Mouse (Mus musculus) hindbrain, embryonic 14.5 days (tissue): Measurements from ENCODE around the gene F11r. TPM values are rescaled to one million over a fixed set of nuclear protein-coding genes. Genes with fewer than 3 reads are reported as not detected.

Experiments
- ATAC-seq: fragments of 200-750 bp; cut with Nextera tagmentation; 2 replicates; pipeline ENCODE4 v1.8.0; 2017; ENCODE audit warnings: moderate number of reproducible peaks, mild to moderate bottlenecking, moderate TSS enrichment, moderate library complexity; ENCODE audit not compliant: low FRiP score
- DNase-seq: peaks from one replicate; pipeline ENCODE4 v3.0.0-alpha.2; 2015; ENCODE audit warnings: low spot score
- H3K27ac ChIP-seq: fragments of 300-500 bp; sonication (generic); 2 replicates; pipeline ENCODE4 v1.5.1; 2014; ENCODE audit warnings: mild to moderate bottlenecking, moderate library complexity
- H3K27me3 ChIP-seq: fragments of 300-500 bp; sonication (generic); 2 replicates; pipeline ENCODE4 v1.6.1; 2014; ENCODE audit warnings: mild to moderate bottlenecking, low read length, mixed read lengths; ENCODE audit not compliant: control insufficient read depth, insufficient read depth
- H3K36me3 ChIP-seq: fragments of 300-500 bp; sonication (generic); replicated peaks from 2 replicates; pipeline ENCODE4 v1.6.1; 2014; ENCODE audit not compliant: control insufficient read depth, insufficient read depth
- H3K4me1 ChIP-seq: fragments of 300-500 bp; sonication (generic); replicated peaks from 2 replicates; pipeline ENCODE4 v1.6.1; 2014; ENCODE audit warnings: antibody characterized with exemption, low read length, mixed read lengths; ENCODE audit not compliant: control insufficient read depth, insufficient read depth
- H3K4me2 ChIP-seq: fragments of 300-500 bp; sonication (generic); replicated peaks from 2 replicates; pipeline ENCODE4 v1.6.1; 2014; ENCODE audit warnings: mild to moderate bottlenecking, moderate library complexity
- H3K4me3 ChIP-seq: fragments of 300-500 bp; sonication (generic); replicated peaks from 2 replicates; pipeline ENCODE4 v1.5.1; 2014; ENCODE audit warnings: mild to moderate bottlenecking, low read length
- H3K9ac ChIP-seq: fragments of 300-500 bp; sonication (generic); 2 replicates; pipeline ENCODE4 v1.6.1; 2014
- H3K9me3 ChIP-seq: fragments of 300-500 bp; sonication (generic); 2 replicates; pipeline ENCODE4 v1.6.1; 2016; ENCODE audit warnings: low read length; ENCODE audit not compliant: control insufficient read depth
- WGBS: fragments of 180-500 bp; shearing (Covaris S2); extraction: QIAGEN DNeasy Blood & Tissue Kit; methylation state at CpG from one replicate; pipeline ENCODE4 v1.1.7; 2014; 5-methylcytosine and 5-hydroxymethylcytosine counted together
- polyA plus RNA-seq: library from polyadenylated mRNA; unstranded; fragments of >200 nt; fragmentation: Nextera tagmentation; extraction: Ambion mirVana; gene quantifications from 2 replicates; pipeline ENCODE4 v1.2.1, GENCODE M21; 2014

Gene F11r
- polyA plus RNA-seq, 1 experiment from 2014 or later, result 14.0 TPM

- Histone ChIP-seq H3K4me3 (no peak overlapping the region), H3K9ac (no peak overlapping the region), H3K36me3 (no peaks in the 10 kb centered on the region), H3K9me3 (no peaks in the 10 kb centered on the region), H3K27me3 (peaks cover 13% of the 10 kb centered on the region), H3K4me1 (peaks cover 1% of the 10 kb centered on the region; the same call in 1 of the 2 replicates), H3K27ac (no peak overlapping the region), H3K4me2 (no peak overlapping the region)
- DNase-seq (no peak), ATAC-seq (no peak)
- 88% methylated on average over 5 of the region's 5 CpGs for WGBS
Measured at GRCm38 (mm10) chr1:171432158-171432557, 5.2 kb upstream of the F11r start.

- DNase-seq, result no peak
Measured at GRCm38 (mm10) chr1:171435288-171435814, 2.0 kb upstream of the F11r start.

GRCm38 (mm10) chr1:171435974-171436373 lies 1.4 kb upstream of the F11r start:
- no peak overlapping the region for H3K9ac ChIP-seq
- no peaks in the 10 kb centered on the region for H3K36me3 ChIP-seq
- no peak overlapping the region for H3K27ac ChIP-seq
- H3K4me1 ChIP-seq, result peaks cover 5% of the 10 kb centered on the region; the same call in 1 of the 2 replicates
- WGBS, result 73% methylated on average over 1 of the region's 1 CpGs
- ATAC-seq, result no peak
- H3K9me3 ChIP-seq, result no peaks in the 10 kb centered on the region
- H3K27me3 ChIP-seq, result peaks cover 41% of the 10 kb centered on the region
- H3K4me2 ChIP-seq, result no peak overlapping the region
- no peak for DNase-seq
- no peak overlapping the region for H3K4me3 ChIP-seq

More at GRCm38 (mm10) chr1:171435288-171435814, 2.0 kb upstream of the F11r start:
- 52% methylated on average over 7 of the region's 7 CpGs for WGBS
- Histone ChIP-seq H3K4me3 (no peak overlapping the region), H3K4me1 (peaks cover 5% of the 10 kb centered on the region; the same call in 1 of the 2 replicates), H3K9ac (no peak overlapping the region), H3K9me3 (no peaks in the 10 kb centered on the region), H3K4me2 (no peak overlapping the region), H3K27me3 (peaks cover 41% of the 10 kb centered on the region), H3K27ac (no peak overlapping the region), H3K36me3 (no peaks in the 10 kb centered on the region)
- ATAC-seq, result no peak

- Histone ChIP-seq H3K4me3 (peak overlapping the region; percentile 33), H3K27me3 (peaks cover 41% of the 10 kb centered on the region), H3K4me1 (peaks cover 5% of the 10 kb centered on the region; the same call in 1 of the 2 replicates), H3K36me3 (no peaks in the 10 kb centered on the region), H3K27ac (no peak overlapping the region), H3K4me2 (peak overlapping the region; percentile 52), H3K9me3 (no peaks in the 10 kb centered on the region), H3K9ac (peak overlapping the region; percentile 28; the same call in 1 of the 2 replicates)
- DNase-seq (no peak), ATAC-seq (no peak)
- WGBS, result 7% methylated on average over 18 of the region's 18 CpGs
Measured at GRCm38 (mm10) chr1:171438014-171438670, 807 bp downstream of the F11r start.

- 59% methylated on average over 8 of the region's 8 CpGs for WGBS
- H3K9ac ChIP-seq, result no peak overlapping the region
- DNase-seq, result no peak
- peaks cover 5% of the 10 kb centered on the region for H3K9me3 ChIP-seq
- H3K36me3 ChIP-seq, result no peaks in the 10 kb centered on the region
- H3K4me2 ChIP-seq, result peak overlapping the region; percentile 52
- H3K4me1 ChIP-seq, result peaks cover 5% of the 10 kb centered on the region; the same call in 1 of the 2 replicates
- ATAC-seq, result no peak
- H3K27me3 ChIP-seq, result peaks cover 41% of the 10 kb centered on the region
- no peak overlapping the region for H3K4me3 ChIP-seq
- no peak overlapping the region for H3K27ac ChIP-seq
Measured at GRCm38 (mm10) chr1:171439072-171439471, 1.7 kb downstream of the F11r start.

GRCm38 (mm10) chr1:171440025-171440725 lies 2.8 kb downstream of the F11r start:
- no peaks in the 10 kb centered on the region for H3K36me3 ChIP-seq
- H3K4me1 ChIP-seq, result peaks cover 5% of the 10 kb centered on the region; the same call in 1 of the 2 replicates
- peaks cover 41% of the 10 kb centered on the region for H3K27me3 ChIP-seq
- H3K27ac ChIP-seq, result peak overlapping the region; percentile 34; the same call in 1 of the 2 replicates
- peak overlapping the region; percentile 10 for H3K4me2 ChIP-seq
- H3K9me3 ChIP-seq, result peaks cover 6% of the 10 kb centered on the region
- DNase-seq (no peak), ATAC-seq (peak; percentile 51; the same call in 1 of the 2 replicates)
- H3K9ac ChIP-seq, result no peak overlapping the region
- no peak overlapping the region for H3K4me3 ChIP-seq
- WGBS, result 58% methylated on average over 9 of the region's 9 CpGs

GRCm38 (mm10) chr1:171441466-171442412 lies 4.4 kb downstream of the F11r start:
- DNase-seq (no peak), ATAC-seq (no peak)
- no peak overlapping the region for H3K9ac ChIP-seq
- peaks cover 5% of the 10 kb centered on the region; the same call in 1 of the 2 replicates for H3K4me1 ChIP-seq
- H3K27ac ChIP-seq, result 0 out of 2 replicates have a peak overlapping the region, but pooled peaks have one; percentile 34
- no peaks in the 10 kb centered on the region for H3K36me3 ChIP-seq
- H3K27me3 ChIP-seq, result peaks cover 33% of the 10 kb centered on the region
- peaks cover 6% of the 10 kb centered on the region for H3K9me3 ChIP-seq
- no peak overlapping the region for H3K4me2 ChIP-seq
- H3K4me3 ChIP-seq, result no peak overlapping the region
- 64% methylated on average over 7 of the region's 7 CpGs for WGBS

GRCm38 (mm10) chr1:171442413-171442760 lies 5.1 kb downstream of the F11r start:
- Histone ChIP-seq H3K4me3 (no peak overlapping the region), H3K9ac (no peak overlapping the region), H3K9me3 (peaks cover 6% of the 10 kb centered on the region), H3K27ac (no peak overlapping the region), H3K27me3 (peaks cover 27% of the 10 kb centered on the region), H3K4me2 (no peak overlapping the region), H3K4me1 (peaks cover 2% of the 10 kb centered on the region; the same call in 1 of the 2 replicates), H3K36me3 (no peaks in the 10 kb centered on the region)
- ATAC-seq, result no peak
- WGBS, result 54% methylated on average over 8 of the region's 8 CpGs
- no peak for DNase-seq
